Mouse (Mus musculus) lung, adult 2 months (tissue): Measurements from ENCODE around the gene Syndig1.

Experiments
- CTCF ChIP-seq: fragments of 200-500 bp; IDR thresholded peaks from 2 replicates; pipeline ENCODE4 v1.5.1; 2011; ENCODE audit warnings: mild to moderate bottlenecking, low read length, control low read depth; ENCODE audit not compliant: insufficient read depth
- POLR2A ChIP-seq: fragments of 200-500 bp; IDR thresholded peaks from 2 replicates; pipeline ENCODE4 v1.6.1; 2011; ENCODE audit warnings: low read depth, mild to moderate bottlenecking, control low read depth, low read length, borderline replicate concordance; ENCODE audit errors: extremely low read depth

DNA sequence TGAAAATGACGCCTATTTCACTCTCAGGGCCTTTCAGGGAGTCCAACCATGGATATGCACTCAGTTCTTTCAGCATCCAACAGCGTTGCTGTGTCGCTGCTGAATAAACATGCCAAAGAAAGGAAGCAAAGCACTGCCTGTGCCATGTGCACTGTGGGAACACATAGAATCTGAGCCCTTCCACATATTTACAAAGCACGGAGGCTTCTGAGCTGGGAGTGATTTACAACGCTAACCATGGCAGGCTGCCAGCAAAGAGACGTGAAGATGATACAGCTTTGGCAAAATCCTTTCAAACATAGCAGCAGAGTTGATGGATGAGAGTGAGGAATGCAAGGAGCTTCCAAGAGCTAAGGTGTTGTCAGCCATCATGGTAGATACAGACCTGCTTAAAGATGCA, 144.6 kb downstream of the Syndig1 start:
- no peak for TF ChIP-seq CTCF
- TF ChIP-seq POLR2A: no peak
